Mouse (Mus musculus): Measurements from ENCODE around the gene Iffo2. TPM values are rescaled to one million over a fixed set of nuclear protein-coding genes. Genes with fewer than 3 reads are reported as not detected.

Iffo2 gene
- polyA plus RNA-seq, 1 experiment from 2014 or later = 7.3 TPM

DNA sequence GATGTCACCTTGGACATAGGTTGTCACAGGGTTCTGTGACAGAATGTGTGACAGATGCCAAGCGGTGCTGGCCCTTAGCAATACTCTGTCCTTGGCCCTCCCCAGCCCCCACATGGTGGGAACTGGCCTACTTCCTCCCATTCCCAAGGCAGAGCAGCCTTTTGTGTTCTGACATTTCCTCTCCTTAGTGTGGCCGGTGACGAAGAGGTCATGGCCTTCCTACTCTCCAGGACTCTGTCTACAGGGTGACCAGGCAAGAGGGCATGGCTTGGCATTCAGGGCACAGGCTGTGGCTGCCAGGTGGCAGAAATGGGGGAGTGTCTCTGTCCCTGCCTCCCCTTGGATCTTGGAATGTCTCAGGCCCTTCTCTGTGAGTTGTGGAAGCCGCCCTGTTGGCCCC is 57.0 kb downstream of the Iffo2 start:
- Histone ChIP-seq H3K9ac (no peak overlapping the region), H3K27me3 (replicated peaks) (no peaks in the 10 kb centered on the region), H3K27ac (no peak overlapping the region), H3K9me3 (no peaks in the 10 kb centered on the region), H3K4me1 (peaks cover 55% of the 10 kb centered on the region), H3K4me3 (no peak overlapping the region), H3K36me3 (no peaks in the 10 kb centered on the region), H3K4me2 (replicated peaks) (no peak overlapping the region)
- WGBS = 76% methylated on average over 4 of the region's 4 CpGs
- ATAC-seq (ENCODE audit: low FRiP score, low read depth) = no peak

DNA sequence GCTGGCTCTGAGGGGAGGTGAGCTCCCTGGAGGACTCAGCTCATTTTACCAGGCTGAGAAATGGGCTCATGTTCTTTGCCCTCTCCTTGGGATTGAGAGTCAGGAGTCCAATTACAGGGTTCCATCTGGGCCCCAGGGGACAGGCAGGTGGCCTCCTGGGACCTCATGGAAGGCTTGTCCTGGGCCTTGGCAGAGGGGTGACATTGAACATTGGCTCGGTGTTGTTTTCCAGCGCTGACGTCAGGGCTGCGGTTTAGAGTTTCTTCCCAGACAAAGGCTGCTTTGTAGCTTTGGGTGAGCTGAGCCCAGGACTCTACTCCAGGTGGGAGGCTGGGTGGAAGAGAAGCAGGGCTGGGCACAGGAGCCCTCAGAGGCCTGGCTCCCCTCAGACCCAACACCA is 57.4 kb downstream of the Iffo2 start:
- H3K36me3 ChIP-seq = no peaks in the 10 kb centered on the region
- no peak overlapping the region for H3K9ac ChIP-seq
- WGBS = 71% methylated on average over 4 of the region's 4 CpGs
- no peaks in the 10 kb centered on the region for H3K9me3 ChIP-seq
- no peak overlapping the region for H3K4me3 ChIP-seq
- H3K27ac ChIP-seq = no peak overlapping the region
- H3K4me2 ChIP-seq (replicated peaks) = no peak overlapping the region
- H3K4me1 ChIP-seq = peaks cover 51% of the 10 kb centered on the region
- H3K27me3 ChIP-seq (replicated peaks) = no peaks in the 10 kb centered on the region
- no peak for ATAC-seq (ENCODE audit: low FRiP score, low read depth)

DNA sequence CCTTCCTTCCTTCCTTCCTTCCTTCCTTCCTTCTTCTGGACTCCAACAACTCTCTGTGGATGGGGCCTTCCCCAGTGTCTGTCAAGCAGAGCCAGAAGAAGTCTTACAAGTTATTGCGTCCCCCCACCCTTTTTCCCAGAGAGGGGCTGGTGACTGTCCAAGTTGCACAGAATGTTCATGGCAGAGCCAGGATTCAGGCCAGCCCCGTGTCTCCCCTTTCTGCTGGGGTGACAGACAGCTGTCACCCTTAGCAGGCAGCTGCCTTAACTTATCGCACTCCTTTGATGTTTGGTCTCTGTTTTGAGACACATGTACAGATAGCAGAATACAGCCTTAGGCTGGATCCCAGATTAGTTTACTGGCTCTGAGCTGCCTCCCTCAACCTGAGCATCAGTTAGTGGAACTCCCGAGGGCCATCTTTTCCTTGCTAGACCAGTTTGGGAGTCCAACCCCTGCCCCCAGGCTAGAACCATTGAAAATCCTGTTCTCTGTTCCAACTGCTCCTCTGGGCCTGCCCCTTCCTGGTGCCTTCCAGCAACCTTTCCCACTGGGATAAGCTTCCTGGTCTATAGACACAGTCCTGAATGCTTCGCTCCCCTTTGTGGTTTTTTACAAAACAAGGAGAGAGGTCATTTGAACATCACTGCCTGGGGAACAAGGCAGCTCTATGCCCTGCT is 59.1 kb downstream of the Iffo2 start:
- no peaks in the 10 kb centered on the region for H3K27me3 ChIP-seq (replicated peaks)
- WGBS = 50% methylated on average over 5 of the region's 5 CpGs
- no peak for ATAC-seq (ENCODE audit: low FRiP score, low read depth)
- peak overlapping the region; percentile 43; the same call in 1 of the 2 replicates for H3K27ac ChIP-seq
- peaks cover 37% of the 10 kb centered on the region for H3K4me1 ChIP-seq
- no peaks in the 10 kb centered on the region for H3K36me3 ChIP-seq
- no peak overlapping the region for H3K9ac ChIP-seq
- H3K9me3 ChIP-seq = no peaks in the 10 kb centered on the region
- H3K4me2 ChIP-seq (replicated peaks) = no peak overlapping the region
- no peak overlapping the region for H3K4me3 ChIP-seq

DNA sequence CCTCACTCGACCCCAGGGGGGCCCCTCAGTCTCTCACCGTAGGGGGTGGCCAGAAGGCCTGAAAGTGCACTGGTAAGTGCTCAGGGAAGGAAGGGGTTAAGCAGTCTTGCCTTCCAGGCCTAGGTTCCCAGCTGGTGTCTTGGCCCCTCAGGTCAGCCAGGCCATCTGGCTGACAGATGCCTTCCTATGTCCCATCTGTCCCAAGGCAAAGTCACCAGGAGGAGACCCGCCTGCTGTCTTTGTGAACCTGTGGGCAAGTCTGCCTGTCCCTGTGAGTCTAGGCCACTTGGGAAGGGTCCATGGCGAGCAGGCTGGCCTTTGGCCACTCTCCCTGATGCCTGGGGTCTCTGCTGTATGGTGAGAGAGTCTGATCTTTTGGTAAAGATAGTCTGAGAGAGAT is 60.1 kb downstream of the Iffo2 start:
- H3K4me3 ChIP-seq = no peak overlapping the region
- H3K36me3 ChIP-seq = no peaks in the 10 kb centered on the region
- 26% methylated on average over 4 of the region's 4 CpGs for WGBS
- peaks cover 40% of the 10 kb centered on the region for H3K4me1 ChIP-seq
- H3K27me3 ChIP-seq (replicated peaks) = no peaks in the 10 kb centered on the region
- no peaks in the 10 kb centered on the region for H3K9me3 ChIP-seq
- H3K9ac ChIP-seq = 0 out of 2 replicates have a peak overlapping the region, but pooled peaks have one; percentile 17
- ATAC-seq (ENCODE audit: low FRiP score, low read depth) = no peak; the same call in 1 of the 2 replicates
- no peak overlapping the region for H3K27ac ChIP-seq
- H3K4me2 ChIP-seq (replicated peaks) = no peak overlapping the region

DNA sequence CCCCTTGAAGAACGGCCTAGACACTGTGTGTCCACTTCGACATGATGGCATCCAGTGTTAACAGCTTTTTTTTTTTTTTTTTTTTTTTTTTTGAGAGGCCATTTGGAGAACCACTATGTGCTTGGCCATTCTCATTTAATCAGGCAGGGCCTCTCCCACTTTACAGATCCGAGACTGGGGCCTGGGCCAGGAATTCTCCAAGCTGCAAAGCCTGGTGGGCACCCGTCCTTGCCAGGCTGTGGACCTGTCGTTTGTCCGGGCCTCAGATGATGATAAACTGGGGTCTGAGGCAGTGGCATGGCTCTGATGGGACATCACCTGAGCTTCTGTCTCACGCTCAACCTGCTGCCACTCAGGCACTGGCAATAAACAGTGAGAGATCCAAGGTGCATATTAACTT is 62.5 kb downstream of the Iffo2 start:
- Histone ChIP-seq H3K4me3 (no peak overlapping the region), H3K9me3 (no peaks in the 10 kb centered on the region), H3K36me3 (no peaks in the 10 kb centered on the region), H3K27ac (no peak overlapping the region), H3K4me1 (peaks cover 57% of the 10 kb centered on the region), H3K27me3 (replicated peaks) (no peaks in the 10 kb centered on the region), H3K4me2 (replicated peaks) (no peak overlapping the region), H3K9ac (no peak overlapping the region)
- 71% methylated on average over 7 of the region's 7 CpGs for WGBS
- no peak for ATAC-seq (ENCODE audit: low FRiP score, low read depth)

DNA sequence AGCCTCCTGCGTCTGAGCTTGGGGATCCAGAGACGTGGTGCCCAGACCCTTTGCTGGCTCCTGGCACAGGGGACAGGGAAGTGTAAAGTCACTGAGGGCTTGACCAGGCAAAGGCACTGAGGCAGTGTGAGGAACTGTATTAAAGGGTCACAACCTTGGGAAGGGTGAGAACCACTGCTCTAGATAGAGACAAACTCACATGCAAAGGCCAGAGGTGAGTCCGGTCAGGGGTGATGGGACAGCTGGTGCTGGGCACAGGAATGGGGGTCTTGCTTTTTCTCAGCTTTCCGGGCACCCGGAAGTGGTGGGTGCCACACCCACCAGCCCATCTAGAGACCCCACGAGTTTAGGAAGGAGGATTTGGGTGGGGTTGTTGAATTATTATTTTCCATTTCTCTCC is 63.0 kb downstream of the Iffo2 start:
- ATAC-seq (ENCODE audit: low FRiP score, low read depth) = no peak
- Histone ChIP-seq H3K4me1 (peaks cover 61% of the 10 kb centered on the region), H3K4me3 (no peak overlapping the region), H3K9ac (no peak overlapping the region), H3K4me2 (replicated peaks) (no peak overlapping the region), H3K9me3 (no peaks in the 10 kb centered on the region), H3K27me3 (replicated peaks) (no peaks in the 10 kb centered on the region), H3K36me3 (no peaks in the 10 kb centered on the region), H3K27ac (no peak overlapping the region)
- WGBS = 72% methylated on average over 6 of the region's 6 CpGs

DNA sequence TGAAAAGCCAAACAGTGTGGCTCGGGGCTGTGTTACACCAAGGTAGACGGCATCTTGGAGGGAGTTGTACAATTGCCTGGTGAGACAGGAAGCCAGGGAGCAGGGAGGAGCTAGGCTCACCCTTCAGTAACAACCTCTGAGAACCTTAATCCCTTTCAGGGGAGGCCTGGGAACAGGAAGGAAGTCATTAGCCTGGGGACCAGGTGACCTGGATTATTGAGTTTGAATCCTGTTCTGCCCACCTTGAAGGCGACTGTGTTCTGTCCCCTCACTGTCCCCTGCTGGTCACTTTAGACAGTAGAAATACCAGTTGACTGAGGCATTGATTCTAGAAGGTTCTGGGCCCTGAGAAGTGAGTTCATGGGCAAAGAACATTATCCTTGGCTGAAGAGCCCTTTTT is 63.7 kb downstream of the Iffo2 start:
- Histone ChIP-seq H3K27me3 (replicated peaks) (no peaks in the 10 kb centered on the region), H3K4me1 (peaks cover 68% of the 10 kb centered on the region), H3K36me3 (no peaks in the 10 kb centered on the region), H3K9me3 (no peaks in the 10 kb centered on the region), H3K4me2 (replicated peaks) (no peak overlapping the region), H3K9ac (no peak overlapping the region), H3K4me3 (no peak overlapping the region), H3K27ac (no peak overlapping the region)
- no peak for ATAC-seq (ENCODE audit: low FRiP score, low read depth)
- WGBS = 61% methylated on average over 3 of the region's 3 CpGs

DNA sequence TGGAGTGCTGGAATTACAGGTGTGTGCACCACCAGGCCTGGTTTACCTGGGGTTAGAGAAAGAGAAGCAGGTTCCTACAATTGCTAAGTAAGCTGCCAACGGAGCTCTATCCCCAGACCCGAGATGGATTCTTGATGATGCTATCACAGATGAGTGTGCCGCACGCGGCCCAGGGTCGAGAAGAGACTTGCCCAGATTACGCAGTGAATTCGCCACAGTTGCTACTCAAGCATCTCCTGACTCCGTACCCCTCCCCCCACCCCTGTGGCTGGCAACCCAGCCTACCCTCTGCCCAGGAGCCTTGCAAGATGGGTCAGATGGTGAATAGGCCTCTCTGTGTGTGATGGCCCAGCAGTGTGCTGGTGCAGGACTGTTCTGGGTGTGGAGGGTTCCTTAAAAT is 66.4 kb downstream of the Iffo2 start:
- H3K4me3 ChIP-seq = no peak overlapping the region
- peaks cover 66% of the 10 kb centered on the region for H3K4me1 ChIP-seq
- H3K4me2 ChIP-seq (replicated peaks) = peak overlapping the region; percentile 50
- H3K36me3 ChIP-seq = no peaks in the 10 kb centered on the region
- H3K9ac ChIP-seq = peak overlapping the region; percentile 10; the same call in 1 of the 2 replicates
- WGBS = 19% methylated on average over 9 of the region's 9 CpGs
- no peaks in the 10 kb centered on the region for H3K27me3 ChIP-seq (replicated peaks)
- no peaks in the 10 kb centered on the region for H3K9me3 ChIP-seq
- ATAC-seq (ENCODE audit: low FRiP score, low read depth) = no peak
- H3K27ac ChIP-seq = no peak overlapping the region

DNA sequence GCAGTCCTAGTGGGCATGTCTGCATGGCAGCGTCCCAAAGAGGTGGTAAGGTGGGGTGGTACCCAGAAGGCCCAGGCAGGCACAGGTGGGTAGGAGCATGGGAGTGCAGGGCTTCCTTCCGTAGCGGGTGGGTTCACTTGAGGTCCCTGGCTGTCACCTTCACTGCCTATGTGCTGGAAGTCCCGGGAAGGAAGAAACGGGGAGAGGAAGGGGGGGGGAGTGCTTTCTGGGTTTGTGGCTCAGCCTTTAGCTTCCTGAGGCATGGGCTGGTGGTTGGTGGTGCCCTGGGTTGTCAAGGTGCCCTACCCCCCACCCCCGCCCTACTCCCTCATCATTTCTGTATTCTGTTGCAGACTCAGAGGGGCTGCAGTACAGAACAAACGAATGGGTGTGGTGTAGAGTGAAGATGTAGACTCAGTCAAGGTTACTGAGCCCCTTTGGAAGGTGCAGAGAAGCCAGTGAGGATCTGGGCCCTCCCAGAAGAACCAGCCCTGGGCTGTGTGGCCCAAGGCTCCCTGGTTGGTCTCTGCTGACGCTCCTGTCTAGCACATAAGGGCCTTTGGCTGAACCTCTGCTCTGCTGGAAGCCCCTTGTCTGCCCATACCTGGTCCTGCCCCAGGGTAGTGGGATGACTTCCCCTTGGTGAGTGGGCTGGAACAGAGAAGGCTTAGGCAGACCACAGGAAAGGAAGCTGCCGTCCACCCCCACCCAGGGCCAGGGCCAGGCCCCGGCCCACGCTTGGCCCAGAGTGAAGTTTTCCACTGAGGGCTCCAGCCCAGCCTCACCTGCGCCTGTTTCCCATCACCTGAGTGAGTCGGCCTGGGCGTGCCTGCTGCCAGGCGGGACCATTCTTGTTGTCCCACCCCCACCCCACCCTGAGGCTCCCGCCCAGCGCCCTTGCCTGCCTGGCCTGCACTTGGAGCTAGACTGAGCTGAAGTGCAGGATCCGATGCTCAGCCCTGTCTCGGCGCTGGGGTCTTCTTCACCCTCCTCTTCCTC is 67.2 kb downstream of the Iffo2 start:
- H3K27me3 ChIP-seq (replicated peaks) = no peaks in the 10 kb centered on the region
- H3K36me3 ChIP-seq = no peaks in the 10 kb centered on the region
- H3K4me3 ChIP-seq = no peak overlapping the region
- no peaks in the 10 kb centered on the region for H3K9me3 ChIP-seq
- peaks cover 72% of the 10 kb centered on the region for H3K4me1 ChIP-seq
- H3K27ac ChIP-seq = peak overlapping the region; percentile 58
- no peak for ATAC-seq (ENCODE audit: low FRiP score, low read depth)
- peak overlapping the region; percentile 33 for H3K9ac ChIP-seq
- peak overlapping the region; percentile 50 for H3K4me2 ChIP-seq (replicated peaks)
- 57% methylated on average over 20 of the region's 20 CpGs for WGBS

DNA sequence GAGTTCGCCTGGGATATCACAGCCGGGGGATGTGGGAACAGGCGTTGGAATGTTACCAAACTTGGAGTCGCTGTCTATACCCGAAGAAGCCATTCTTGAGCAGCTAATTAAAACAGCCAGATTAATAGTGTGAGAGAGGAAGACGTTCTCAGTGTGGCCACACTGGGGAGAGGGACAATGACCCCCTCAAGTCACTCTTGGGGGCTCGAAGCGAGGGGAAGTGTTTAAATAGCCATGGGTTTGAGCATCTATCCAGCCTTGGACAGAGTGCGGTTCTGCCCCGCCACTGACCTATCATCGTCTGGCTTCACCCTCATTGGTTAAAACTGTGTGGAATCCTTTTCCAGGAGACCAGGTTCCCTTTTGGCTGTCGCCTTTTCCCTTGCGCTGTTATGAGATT is 68.0 kb downstream of the Iffo2 start:
- Histone ChIP-seq H3K9ac (peak overlapping the region; percentile 44), H3K27me3 (replicated peaks) (no peaks in the 10 kb centered on the region), H3K9me3 (no peaks in the 10 kb centered on the region), H3K4me3 (no peak overlapping the region), H3K27ac (peak overlapping the region; percentile 58; the same call in 1 of the 2 replicates), H3K4me2 (replicated peaks) (peak overlapping the region; percentile 50), H3K4me1 (peaks cover 73% of the 10 kb centered on the region), H3K36me3 (no peaks in the 10 kb centered on the region)
- ATAC-seq (ENCODE audit: low FRiP score, low read depth) = no peak
- 27% methylated on average over 13 of the region's 13 CpGs for WGBS

DNA sequence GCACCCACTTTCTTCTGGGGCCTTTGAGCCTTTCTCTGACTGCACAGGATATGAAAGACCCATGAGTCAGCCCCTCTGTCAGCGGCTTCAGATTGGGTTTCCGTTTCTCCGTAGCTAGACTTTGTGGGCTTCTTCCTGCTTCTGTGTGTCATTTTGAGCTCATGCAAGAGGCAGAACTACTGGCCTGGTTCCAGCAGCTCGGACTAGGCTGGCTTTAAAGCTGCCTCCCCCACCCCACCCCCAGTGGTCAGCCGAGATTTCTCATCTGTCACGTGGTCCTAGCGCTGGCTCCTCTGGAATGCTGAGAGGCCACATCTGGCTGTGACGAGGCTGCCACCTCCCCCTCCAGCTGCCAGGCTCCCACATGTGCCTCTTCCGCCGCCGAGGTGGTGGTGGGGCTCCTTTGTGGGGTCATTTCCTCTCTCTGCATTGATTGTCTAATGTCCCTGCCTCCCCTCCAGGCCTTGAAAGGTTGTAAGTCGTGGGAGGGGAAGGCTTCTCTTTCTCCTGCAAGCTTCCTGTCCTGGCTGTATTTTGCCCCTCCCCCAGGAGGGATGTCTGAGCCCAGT is 68.7 kb downstream of the Iffo2 start:
- peak; percentile 33 for ATAC-seq (ENCODE audit: low FRiP score, low read depth)
- H3K4me1 ChIP-seq = peaks cover 73% of the 10 kb centered on the region
- no peaks in the 10 kb centered on the region for H3K9me3 ChIP-seq
- no peaks in the 10 kb centered on the region for H3K36me3 ChIP-seq
- H3K4me3 ChIP-seq = no peak overlapping the region
- H3K9ac ChIP-seq = peak overlapping the region; percentile 44; the same call in 1 of the 2 replicates
- H3K27ac ChIP-seq = peak overlapping the region; percentile 58
- WGBS = 3% methylated on average over 12 of the region's 12 CpGs
- H3K4me2 ChIP-seq (replicated peaks) = peak overlapping the region; percentile 50
- no peaks in the 10 kb centered on the region for H3K27me3 ChIP-seq (replicated peaks)

Data from neural tube, embryonic 12.5 days (tissue).